ENCODE assay signal across 11 mouse cellular contexts in the genomic region with DNA sequence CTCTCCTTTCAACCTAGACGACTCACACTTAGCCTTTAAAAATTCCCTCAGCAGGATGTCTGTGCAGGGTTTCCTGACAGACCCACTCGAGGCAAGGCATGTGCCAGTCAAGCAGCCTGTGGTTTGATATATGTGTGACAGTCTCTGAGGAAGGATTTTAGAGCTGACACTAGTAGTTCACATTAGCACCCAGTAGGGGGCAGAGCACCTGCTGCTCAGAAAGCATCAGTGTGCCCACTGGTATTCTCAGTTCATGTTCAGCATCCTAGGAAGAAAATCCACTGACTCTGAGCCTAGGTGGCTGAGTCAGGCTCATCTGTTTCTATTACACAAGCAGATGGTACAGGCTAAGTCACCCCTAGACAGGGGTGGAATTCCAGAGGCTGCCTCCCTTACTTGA. TPM values are rescaled to one million over a fixed set of nuclear protein-coding genes. Genes with fewer than 3 reads are reported as not detected.
DNase-seq lines count a peak whose midpoint lies in the region; ATAC-seq and TF ChIP-seq lines count a peak whose summit lies in the region.
"Had no signal": no experiment of that assay in that cellular context is flagged by ENCODE, and none has a peak within 500 bp of the region (broad histone marks: within the 10 kb centered on the region; RNA-seq: fewer than 3 reads in every experiment).

No protein-coding gene starts in this region.

- H3K4me3 ChIP-seq in embryonic facial prominence, embryonic 11.5 days (ENCODE audit: low read depth, low read length) = no peak overlapping the region
- H3K4me3 ChIP-seq in embryonic facial prominence, embryonic 10.5 days = no peak overlapping the region
- H3K4me3 ChIP-seq in liver, adult 2 months (ENCODE audit: insufficient read depth, low read depth, low read length) = no peak overlapping the region
- no peak overlapping the region for H3K4me3 ChIP-seq in liver, embryonic 12.5 days
- H3K4me3 ChIP-seq: heart, embryonic 13.5 days had no signal

- no peaks in the 10 kb centered on the region for H3K9me3 ChIP-seq in embryonic facial prominence, embryonic 11.5 days (replicated peaks; ENCODE audit: control insufficient read depth, low read length)
- no peaks in the 10 kb centered on the region for H3K9me3 ChIP-seq in embryonic facial prominence, embryonic 10.5 days
- H3K9me3 ChIP-seq in liver, embryonic 12.5 days (replicated peaks) = no peaks in the 10 kb centered on the region
- H3K9me3 ChIP-seq: heart, embryonic 13.5 days had no signal

- H3K27ac ChIP-seq in embryonic facial prominence, embryonic 11.5 days (replicated peaks; ENCODE audit: low read depth, low read length) = no peak overlapping the region
- H3K27ac ChIP-seq in embryonic facial prominence, embryonic 10.5 days (replicated peaks) = no peak overlapping the region
- H3K27ac ChIP-seq in liver, adult 2 months (replicated peaks; ENCODE audit: insufficient read depth, low read depth, low read length) = no peak overlapping the region
- no peak overlapping the region for H3K27ac ChIP-seq in liver, embryonic 12.5 days
- H3K27ac ChIP-seq: heart, embryonic 13.5 days; macrophage had no signal

- H3K27me3 ChIP-seq in embryonic facial prominence, embryonic 11.5 days (ENCODE audit: control insufficient read depth, insufficient read depth, low read length) = no peaks in the 10 kb centered on the region
- H3K27me3 ChIP-seq in embryonic facial prominence, embryonic 10.5 days (replicated peaks; ENCODE audit: low read depth, poor library complexity, severe bottlenecking) = peaks cover 23% of the 10 kb centered on the region
- H3K27me3 ChIP-seq in liver, adult 2 months (ENCODE audit: control insufficient read depth, insufficient read depth, low read length) = no peaks in the 10 kb centered on the region
- no peaks in the 10 kb centered on the region for H3K27me3 ChIP-seq in liver, embryonic 12.5 days (replicated peaks)

- peak; percentile 47; the same call in 1 of the 2 replicates for TF ChIP-seq CTCF in liver, adult 2 months (IDR thresholded peaks at IDR 0.05; ENCODE audit: low read depth, low read length)

- no peak overlapping the region for H3K4me2 ChIP-seq in embryonic facial prominence, embryonic 11.5 days (ENCODE audit: low read depth, low read length)
- H3K4me2 ChIP-seq in liver, embryonic 12.5 days = no peak overlapping the region
- H3K4me2 ChIP-seq: heart, embryonic 13.5 days had no signal

- no peak overlapping the region for H3K9ac ChIP-seq in embryonic facial prominence, embryonic 11.5 days (replicated peaks; ENCODE audit: low read length)
- no peak overlapping the region for H3K9ac ChIP-seq in liver, adult 2 months (ENCODE audit: low read depth, low read length)
- H3K9ac ChIP-seq in liver, embryonic 12.5 days = no peak overlapping the region
- H3K9ac ChIP-seq: heart, embryonic 13.5 days had no signal

- H3K79me2 ChIP-seq in liver, adult 2 months (ENCODE audit: control insufficient read depth, insufficient read depth, low read length) = no peaks in the 10 kb centered on the region

- peak; percentile 33 for DNase-seq in embryonic facial prominence, embryonic 11.5 days (ENCODE audit: low spot score)
- no peak for DNase-seq in embryonic facial prominence, embryonic 10.5 days (ENCODE audit: low spot score)
- no peak for DNase-seq in liver, adult 2 months (ENCODE audit: extremely low read depth, low read depth, low spot score)
- peak; percentile 28 for DNase-seq in NIH3T3 (ENCODE audit: low read depth)
- DNase-seq in adrenal gland, adult (ENCODE audit: inconsistent age in 2 of 2, low spot score in 1 of 2) = no peak
- DNase-seq in adrenal gland, adult 2 months = no peak

- H3K4me1 ChIP-seq in embryonic facial prominence, embryonic 11.5 days (ENCODE audit: control insufficient read depth, insufficient read depth, low read length) = no peaks in the 10 kb centered on the region
- 0 out of 2 replicates have a peak, but pooled peaks cover 2% of the 10 kb centered on the region for H3K4me1 ChIP-seq in embryonic facial prominence, embryonic 10.5 days
- no peaks in the 10 kb centered on the region for H3K4me1 ChIP-seq in liver, adult 2 months (ENCODE audit: control insufficient read depth, insufficient read depth, low read length)
- no peaks in the 10 kb centered on the region for H3K4me1 ChIP-seq in liver, embryonic 12.5 days

- 22% methylated on average over 2 of the region's 2 CpGs for WGBS in embryonic facial prominence, embryonic 11.5 days
- 18% methylated on average over 2 of the region's 2 CpGs for WGBS in embryonic facial prominence, embryonic 10.5 days
- 12% methylated on average over 2 of the region's 2 CpGs for WGBS in liver, adult 2 months
- 11% methylated on average over 2 of the region's 2 CpGs for WGBS in liver, embryonic 12.5 days (ENCODE audit: insufficient replicate concordance)

- ATAC-seq in embryonic facial prominence, embryonic 11.5 days (replicated peaks; ENCODE audit: insufficient number of reproducible peaks, low FRiP score, low TSS enrichment, low read depth) = no peak
- no peak for ATAC-seq in liver, embryonic 12.5 days
- peak; percentile 80 for ATAC-seq in megakaryocyte progenitor cell, adult 5-6 weeks (replicated peaks; ENCODE audit: poor library complexity)

- TF ChIP-seq POLR2A in liver, adult 2 months (IDR thresholded peaks at IDR 0.05; ENCODE audit: extremely low read depth, insufficient read depth, low read length) = no peak

- no peaks in the 10 kb centered on the region for H3K36me3 ChIP-seq in embryonic facial prominence, embryonic 11.5 days (replicated peaks; ENCODE audit: control insufficient read depth, insufficient read depth, low read depth, low read length)
- no peaks in the 10 kb centered on the region for H3K36me3 ChIP-seq in embryonic facial prominence, embryonic 10.5 days (replicated peaks)
- H3K36me3 ChIP-seq in liver, adult 2 months (ENCODE audit: control insufficient read depth, insufficient read depth, low read length) = no peaks in the 10 kb centered on the region
- no peaks in the 10 kb centered on the region for H3K36me3 ChIP-seq in liver, embryonic 12.5 days
- H3K36me3 ChIP-seq: G1E; heart, embryonic 13.5 days had no signal

RNA-seq across cellular contexts. Expression of a gene that starts 39.0 kb away (rescaled TPM):
- 0.08 and 0.20 TPM in 2 replicates for polyA plus RNA-seq in embryonic facial prominence, embryonic 11.5 days (2014; fragmentation: Nextera tagmentation; extraction: Ambion mirVana)
- polyA plus RNA-seq in embryonic facial prominence, embryonic 10.5 days (2016; fragmentation: Nextera tagmentation; extraction: Ambion mirVana) = 0.08 and 0.17 TPM in 2 replicates
- total RNA-seq in liver, adult 2 months (2014; rRNA removed) = 3.0 and 5.8 TPM in 2 replicates
- 0.52 and 2.1 TPM in 2 replicates for polyA plus RNA-seq in liver, adult 2 months (2012; rRNA removed)
- 1.6 and 2.1 TPM in 2 replicates for polyA plus RNA-seq in liver, embryonic 12.5 days (2016; fragmentation: Nextera tagmentation; extraction: Ambion mirVana)
- total RNA-seq in megakaryocyte progenitor cell, adult 5-6 weeks (2015) = 32.7 and 38.3 TPM in 2 replicates
- total RNA-seq in megakaryocyte progenitor cell, adult 5-6 weeks (2017) = 42.8 and 51.9 TPM in 2 replicates
- total RNA-seq in adrenal gland, adult 2 months (2021) = 1 to 10 TPM; 2.5 to 4.2 TPM
- 1.5 and 2.6 TPM in 2 replicates for polyA plus RNA-seq in adrenal gland, adult 2 months (2012; rRNA removed)
- total RNA-seq: G1E had no signal

Comparison
In these comparisons a context has a peak if more than half of its experiments do, and no peak if none do; other contexts are left out.
1. DNase-seq: peak in embryonic facial prominence, embryonic 11.5 days (single experiment) and NIH3T3 (single experiment); none in embryonic facial prominence, embryonic 10.5 days (single experiment), liver, adult 2 months (single experiment), adrenal gland, adult (0 of 2) and adrenal gland, adult 2 months (single experiment).